Mouse (Mus musculus) MEL (cell line): ENCODE results near the gene Hspb6. TPM values are rescaled to one million over a fixed set of nuclear protein-coding genes. Genes with fewer than 3 reads are reported as not detected.

Experiments used
- DNase-seq: peaks from one replicate; pipeline ENCODE4 v3.0.0; 2011; ENCODE audit warnings: low read depth, low spot score
- H3K27ac ChIP-seq: 2 replicates; pipeline ENCODE4 v1.5.1; 2012; ENCODE audit warnings: low read depth, mild to moderate bottlenecking, control low read depth, low read length, moderate library complexity; ENCODE audit not compliant: control insufficient read depth
- H3K27me3 ChIP-seq, 2 experiments: fragments of 150-350 bp in 1 of 2; sonication (generic) in 1 of 2; 2 replicates each; pipeline ENCODE4 v1.6.1; 2012; ENCODE audit warnings: low read length in 2 of 2, mild to moderate bottlenecking in 2 of 2, improper control_type of control experiment in 1 of 2, moderate library complexity in 1 of 2; ENCODE audit not compliant: insufficient read depth in 2 of 2, control insufficient read depth in 1 of 2
- H3K36me3 ChIP-seq, 2 experiments: 2 replicates each; pipeline ENCODE4 v1.6.1; 2012 to 2014; ENCODE audit warnings: low read length in 2 of 2, improper control_type of control experiment in 1 of 2, inconsistent platforms in 1 of 2, mild to moderate bottlenecking in 1 of 2; ENCODE audit not compliant: insufficient read depth in 2 of 2, control insufficient read depth in 1 of 2
- H3K4me1 ChIP-seq, 2 experiments: fragments of 150-350 bp in 1 of 2; sonication (generic) in 1 of 2; 2 replicates each; pipeline ENCODE4 v1.6.1; 2012; ENCODE audit warnings: low read length in 2 of 2, improper control_type of control experiment in 1 of 2, mild to moderate bottlenecking in 1 of 2; ENCODE audit not compliant: insufficient read depth in 2 of 2, control insufficient read depth in 1 of 2
- H3K4me3 ChIP-seq, 2 experiments: fragments of 150-350 bp in 1 of 2; sonication (generic) in 1 of 2; 2 replicates each; pipeline ENCODE4 v1.5.1; 2012; ENCODE audit warnings: low read depth in 2 of 2, low read length in 2 of 2, mild to moderate bottlenecking in 2 of 2, moderate library complexity in 2 of 2, control low read depth in 1 of 2, improper control_type of control experiment in 1 of 2; ENCODE audit not compliant: control insufficient read depth in 1 of 2, insufficient read depth in 1 of 2
- H3K79me2 ChIP-seq: 2 replicates; pipeline ENCODE4 v1.6.1; 2012; ENCODE audit warnings: mild to moderate bottlenecking, low read length, moderate library complexity; ENCODE audit not compliant: control insufficient read depth, poor library complexity, insufficient read depth
- H3K9ac ChIP-seq: 2 replicates; pipeline ENCODE4 v1.6.1; 2012; ENCODE audit warnings: low read depth, mild to moderate bottlenecking, control low read depth, low read length, moderate library complexity; ENCODE audit not compliant: control insufficient read depth, poor library complexity, severe bottlenecking
- H3K9me3 ChIP-seq: fragments of 150-350 bp; sonication (generic); replicated peaks from 2 replicates; pipeline ENCODE4 v1.6.1; 2012; ENCODE audit warnings: mild to moderate bottlenecking, low read length, improper control_type of control experiment, moderate library complexity; ENCODE audit not compliant: insufficient read depth
- BHLHE40 ChIP-seq: IDR thresholded peaks from 2 replicates; pipeline ENCODE4 v1.6.1; 2012; ENCODE audit warnings: low read depth, mild to moderate bottlenecking, inconsistent platforms, low read length, improper control_type of control experiment, borderline replicate concordance
- CHD1 ChIP-seq: IDR thresholded peaks from 2 replicates; pipeline ENCODE4 v1.6.1; 2012; ENCODE audit warnings: low read depth, mild to moderate bottlenecking, inconsistent platforms, low read length, improper control_type of control experiment
- CHD2 ChIP-seq: IDR thresholded peaks from 2 replicates; pipeline ENCODE4 v1.6.1; 2011; ENCODE audit warnings: low read length, improper control_type of control experiment
- CTCF ChIP-seq, 3 experiments: IDR thresholded peaks in 2 of 3; conservative IDR thresholded peaks in 1 of 3; 2 replicates each; pipeline ENCODE4 v1.5.1; 2011 to 2012; ENCODE audit warnings: low read length in 3 of 3, low read depth in 2 of 3, mild to moderate bottlenecking in 2 of 3, improper control_type of control experiment in 1 of 3, inconsistent platforms in 1 of 3, mixed read lengths in 1 of 3, moderate library complexity in 1 of 3; ENCODE audit not compliant: control insufficient read depth in 1 of 3, insufficient read depth in 1 of 3, poor library complexity in 1 of 3, severe bottlenecking in 1 of 3
- E2F4 ChIP-seq: IDR thresholded peaks from 2 replicates; pipeline ENCODE4 v1.6.1; 2011; ENCODE audit warnings: low read depth, low read length, improper control_type of control experiment, borderline replicate concordance
- ELF1 ChIP-seq: IDR thresholded peaks from 2 replicates; pipeline ENCODE4 v1.6.1; 2014; ENCODE audit warnings: low read depth, mild to moderate bottlenecking, inconsistent platforms, low read length, improper control_type of control experiment, moderate library complexity
- EP300 ChIP-seq, 2 experiments: IDR thresholded peaks; 2 replicates each; pipeline ENCODE4 v1.6.1; 2011; ENCODE audit warnings: improper control_type of control experiment in 2 of 2, low read length in 2 of 2, low read depth in 1 of 2, mild to moderate bottlenecking in 1 of 2
- ETS1 ChIP-seq: IDR thresholded peaks from 2 replicates; pipeline ENCODE4 v1.6.1; 2012; ENCODE audit warnings: low read depth, mild to moderate bottlenecking, inconsistent platforms, low read length, improper control_type of control experiment, moderate library complexity
- GABPA ChIP-seq: IDR thresholded peaks from 2 replicates; pipeline ENCODE4 v1.6.1; 2012; ENCODE audit warnings: low read depth, mild to moderate bottlenecking, inconsistent platforms, low read length, improper control_type of control experiment, moderate library complexity
- GATA1 ChIP-seq: IDR thresholded peaks from 2 replicates; pipeline ENCODE4 v1.6.1; 2011; ENCODE audit warnings: low read depth, low read length, improper control_type of control experiment
- HCFC1 ChIP-seq: IDR thresholded peaks from 2 replicates; pipeline ENCODE4 v1.6.1; 2012; ENCODE audit warnings: low read depth, mild to moderate bottlenecking, inconsistent platforms, low read length, improper control_type of control experiment, moderate library complexity
- JUND ChIP-seq: IDR thresholded peaks from 2 replicates; pipeline ENCODE4 v1.6.1; 2011; ENCODE audit warnings: low read depth, mild to moderate bottlenecking, improper control_type of control experiment, low read length
- KAT2A ChIP-seq: conservative IDR thresholded peaks from 2 replicates; pipeline ENCODE4 v1.6.1; 2012; ENCODE audit warnings: low read depth, low read length, improper control_type of control experiment, inconsistent platforms
- MAFK ChIP-seq: IDR thresholded peaks from 2 replicates; pipeline ENCODE4 v1.6.1; 2011; ENCODE audit warnings: low read depth, mild to moderate bottlenecking, low read length, improper control_type of control experiment, borderline replicate concordance
- MAX ChIP-seq: IDR thresholded peaks from 2 replicates; pipeline ENCODE4 v1.6.1; 2011; ENCODE audit warnings: low read length, improper control_type of control experiment
- MEF2A ChIP-seq: IDR thresholded peaks from 2 replicates; pipeline ENCODE4 v1.6.1; 2014; ENCODE audit warnings: low read depth, mild to moderate bottlenecking, inconsistent platforms, low read length, improper control_type of control experiment; ENCODE audit not compliant: poor library complexity, insufficient replicate concordance, severe bottlenecking; ENCODE audit errors: extremely low read depth
- MXI1 ChIP-seq: IDR thresholded peaks from 2 replicates; pipeline ENCODE4 v1.6.1; 2011; ENCODE audit warnings: mild to moderate bottlenecking, low read depth, low read length, improper control_type of control experiment
- MYB ChIP-seq: IDR thresholded peaks from 2 replicates; pipeline ENCODE4 v1.6.1; 2011; ENCODE audit warnings: mild to moderate bottlenecking, low read depth, low read length, improper control_type of control experiment
- MYC ChIP-seq: IDR thresholded peaks from 2 replicates; pipeline ENCODE4 v1.6.1; 2011; ENCODE audit warnings: low read depth, mild to moderate bottlenecking, low read length, improper control_type of control experiment, moderate library complexity
- NELFE ChIP-seq: IDR thresholded peaks from 2 replicates; pipeline ENCODE4 v1.6.1; 2011; ENCODE audit warnings: low read depth, low read length, improper control_type of control experiment
- NRF1 ChIP-seq: IDR thresholded peaks from 2 replicates; pipeline ENCODE4 v1.6.1; 2014; ENCODE audit warnings: low read depth, mild to moderate bottlenecking, inconsistent platforms, low read length, improper control_type of control experiment, moderate library complexity; ENCODE audit not compliant: poor library complexity, insufficient read depth, severe bottlenecking
- POLR2A ChIP-seq, 2 experiments: IDR thresholded peaks; 2 replicates each; pipeline ENCODE4 v1.6.1; 2011 to 2012; ENCODE audit warnings: low read length in 2 of 2, mild to moderate bottlenecking in 2 of 2, control low read depth in 1 of 2, improper control_type of control experiment in 1 of 2, low read depth in 1 of 2, moderate library complexity in 1 of 2; ENCODE audit not compliant: control insufficient read depth in 1 of 2, insufficient read depth in 1 of 2, poor library complexity in 1 of 2
- POLR2AphosphoS2 ChIP-seq: IDR thresholded peaks from 2 replicates; pipeline ENCODE4 v1.6.1; 2011; ENCODE audit warnings: low read length, improper control_type of control experiment
- POLR2AphosphoS5 ChIP-seq: IDR thresholded peaks from 2 replicates; pipeline ENCODE4 v1.6.1; 2012; ENCODE audit warnings: low read depth, borderline replicate concordance, mild to moderate bottlenecking, inconsistent platforms, low read length, moderate library complexity, mixed read lengths
- RAD21 ChIP-seq: IDR thresholded peaks from 2 replicates; pipeline ENCODE4 v1.6.1; 2011; ENCODE audit warnings: mild to moderate bottlenecking, low read depth, low read length, improper control_type of control experiment
- RCOR1 ChIP-seq: IDR thresholded peaks from 2 replicates; pipeline ENCODE4 v1.6.1; 2012; ENCODE audit warnings: low read depth, mild to moderate bottlenecking, inconsistent platforms, low read length, improper control_type of control experiment
- SIN3A ChIP-seq: IDR thresholded peaks from 2 replicates; pipeline ENCODE4 v1.6.1; 2012; ENCODE audit warnings: low read length, improper control_type of control experiment, inconsistent platforms
- SMC3 ChIP-seq: IDR thresholded peaks from 2 replicates; pipeline ENCODE4 v1.6.1; 2011; ENCODE audit warnings: low read depth, low read length, improper control_type of control experiment
- TAL1 ChIP-seq: IDR thresholded peaks from 2 replicates; pipeline ENCODE4 v1.6.1; 2012; ENCODE audit warnings: mild to moderate bottlenecking, inconsistent platforms, low read length, moderate library complexity, mixed read lengths
- TBP ChIP-seq: IDR thresholded peaks from 2 replicates; pipeline ENCODE4 v1.8.0; 2011; ENCODE audit warnings: low read depth, low read length, improper control_type of control experiment
- TCF12 ChIP-seq: IDR thresholded peaks from 2 replicates; pipeline ENCODE4 v1.6.1; 2014; ENCODE audit warnings: low read depth, mild to moderate bottlenecking, inconsistent platforms, low read length, improper control_type of control experiment, moderate library complexity
- USF1 ChIP-seq: IDR thresholded peaks from 2 replicates; pipeline ENCODE4 v1.6.1; 2014; ENCODE audit warnings: low read depth, mild to moderate bottlenecking, inconsistent platforms, low read length, improper control_type of control experiment, moderate library complexity
- USF2 ChIP-seq, 2 experiments: IDR thresholded peaks; 2 replicates each; pipeline ENCODE4 v1.6.1; 2011 to 2012; ENCODE audit warnings: improper control_type of control experiment in 2 of 2, low read length in 2 of 2, borderline replicate concordance in 1 of 2, inconsistent platforms in 1 of 2, low read depth in 1 of 2, mild to moderate bottlenecking in 1 of 2; ENCODE audit not compliant: insufficient read depth in 1 of 2
- ZC3H11A ChIP-seq: IDR thresholded peaks from 2 replicates; pipeline ENCODE4 v1.6.1; 2012; ENCODE audit warnings: low read depth, mild to moderate bottlenecking, inconsistent platforms, low read length, improper control_type of control experiment
- ZKSCAN1 ChIP-seq: IDR thresholded peaks from 2 replicates; pipeline ENCODE4 v1.6.1; 2012; ENCODE audit warnings: low read depth, mild to moderate bottlenecking, inconsistent platforms, low read length, improper control_type of control experiment, moderate library complexity
- ZMIZ1 ChIP-seq: IDR thresholded peaks from 2 replicates; pipeline ENCODE4 v1.6.1; 2012; ENCODE audit warnings: low read depth, mild to moderate bottlenecking, inconsistent platforms, low read length, improper control_type of control experiment, moderate library complexity
- ZNF384 ChIP-seq: IDR thresholded peaks from 2 replicates; pipeline ENCODE4 v1.6.1; 2012; ENCODE audit warnings: low read depth, mild to moderate bottlenecking, inconsistent platforms, low read length, improper control_type of control experiment
- polyA plus RNA-seq, 2 experiments: library from polyadenylated mRNA; stranded (reverse) in 1 of 2; unstranded in 1 of 2; fragments of >175 nt in 1 of 2; fragments of >200 nt in 1 of 2; gene quantifications; 2 replicates each; pipeline versions ENCODE4 v1.2.1 to v1.2.4; 2012; ENCODE audit warnings: low replicate concordance in 2 of 2, low read depth in 1 of 2; ENCODE audit not compliant: insufficient read length in 2 of 2, insufficient read depth in 1 of 2, missing spikeins in 1 of 2
- total RNA-seq: library from RNA; depleted of rRNA; stranded (reverse); fragments of 300-350 nt; gene quantifications from 2 replicates; pipeline ENCODE4 v1.2.3, GENCODE M21; 2012

The Hspb6 gene
- total and polyA plus RNA-seq, 3 experiments: 1.5 to 12.4 TPM; not detected in 1

GRCm38 (mm10) chr7:30599933-30600353 is 48.0 kb downstream of the Hspb6 start:
- peaks cover 0 to 4% of the 10 kb centered on the region in 2 experiments; a peak in 2 of 4 replicates for H3K36me3 ChIP-seq
- no peaks in the 10 kb centered on the region for H3K9me3 ChIP-seq
- no peaks in the 10 kb centered on the region; the same call in 1 of the 2 replicates for H3K79me2 ChIP-seq
- peak overlapping the region; percentile 73 to 77 for H3K4me3 ChIP-seq
- H3K27me3 ChIP-seq: no peaks in the 10 kb centered on the region
- peak overlapping the region; percentile 84 for H3K27ac ChIP-seq
- H3K4me1 ChIP-seq: peaks cover 0 to 7% of the 10 kb centered on the region in 2 experiments; a peak in 2 of 4 replicates
- DNase-seq: peak; percentile 100
- peak overlapping the region; percentile 82 for H3K9ac ChIP-seq
- no peak for TF ChIP-seq TAL1
- TF ChIP-seq ZNF384: no peak
- 0 out of 2 replicates have a peak, but pooled peaks have one; percentile 27 for TF ChIP-seq MAFK
- peak; percentile 88; the same call in 1 of the 2 replicates for TF ChIP-seq ZMIZ1
- peak in 1 of 2 experiments; percentile 82; a peak in 3 of 4 replicates for TF ChIP-seq POLR2A (IDR thresholded peaks at IDR 0.05; ENCODE audit: control insufficient read depth in 1 of 2, insufficient read depth in 1 of 2, low read depth in 1 of 2, low read length in 2 of 2, poor library complexity in 1 of 2)
- TF ChIP-seq POLR2AphosphoS5: no peak
- TF ChIP-seq ZC3H11A: no peak
- no peak for TF ChIP-seq SMC3
- no peak for TF ChIP-seq EP300 (IDR thresholded peaks at IDR 0.05; ENCODE audit: low read depth in 1 of 2, low read length in 2 of 2)
- TF ChIP-seq MEF2A: no peak
- no peak for TF ChIP-seq USF2 (IDR thresholded peaks at IDR 0.05; ENCODE audit: borderline replicate concordance in 1 of 2, insufficient read depth in 1 of 2, low read depth in 1 of 2, low read length in 2 of 2)
- TF ChIP-seq MYB: no peak
- no peak; the same call in 1 of the 2 replicates for TF ChIP-seq GATA1
- TF ChIP-seq CHD1: no peak
- TF ChIP-seq JUND: no peak
- TF ChIP-seq MYC: peak; percentile 77
- TF ChIP-seq MAX: peak; percentile 65
- TF ChIP-seq CTCF (IDR thresholded peaks at IDR 0.05 in 2 of 3, conservative IDR thresholded peaks at IDR 0.05 in 1 of 3; ENCODE audit: control insufficient read depth in 1 of 3, insufficient read depth in 1 of 3, low read depth in 2 of 3, low read length in 3 of 3, poor library complexity in 1 of 3, severe bottlenecking in 1 of 3): no peak
- TF ChIP-seq CHD2: peak; percentile 64
- TF ChIP-seq RCOR1: 0 out of 2 replicates have a peak, but pooled peaks have one; percentile 32
- peak; percentile 88 for TF ChIP-seq SIN3A
- peak; percentile 70 for TF ChIP-seq HCFC1
- TF ChIP-seq TCF12: no peak
- peak; percentile 82 for TF ChIP-seq POLR2AphosphoS2
- TF ChIP-seq E2F4: no peak
- TF ChIP-seq KAT2A: peak; percentile 39; the same call in 1 of the 2 replicates
- TF ChIP-seq ETS1: 0 out of 2 replicates have a peak, but pooled peaks have one; percentile 18
- TF ChIP-seq BHLHE40: peak; percentile 27; the same call in 1 of the 2 replicates
- no peak for TF ChIP-seq GABPA
- TF ChIP-seq NRF1: 0 out of 2 replicates have a peak, but pooled peaks have one; percentile 12
- 0 out of 2 replicates have a peak, but pooled peaks have one; percentile 14 for TF ChIP-seq USF1
- TF ChIP-seq ZKSCAN1: no peak
- no peak for TF ChIP-seq ELF1
- no peak for TF ChIP-seq RAD21
- TF ChIP-seq MXI1: peak; percentile 73
- TF ChIP-seq NELFE: peak; percentile 77
- TF ChIP-seq TBP: peak; percentile 30; the same call in 1 of the 2 replicates
